Mouse (Mus musculus) kidney, adult 11 months (tissue): ENCODE results near the gene Tjp2.
"Not testable (repeated sequence)": the region's sequence is repeated elsewhere in the genome, so short reads cannot be mapped to it uniquely, and the experiment has no call there.

Source experiments
- DNase-seq: peaks from one replicate; pipeline ENCODE4 v3.0.0; 2022

Gene Tjp2

DNA sequence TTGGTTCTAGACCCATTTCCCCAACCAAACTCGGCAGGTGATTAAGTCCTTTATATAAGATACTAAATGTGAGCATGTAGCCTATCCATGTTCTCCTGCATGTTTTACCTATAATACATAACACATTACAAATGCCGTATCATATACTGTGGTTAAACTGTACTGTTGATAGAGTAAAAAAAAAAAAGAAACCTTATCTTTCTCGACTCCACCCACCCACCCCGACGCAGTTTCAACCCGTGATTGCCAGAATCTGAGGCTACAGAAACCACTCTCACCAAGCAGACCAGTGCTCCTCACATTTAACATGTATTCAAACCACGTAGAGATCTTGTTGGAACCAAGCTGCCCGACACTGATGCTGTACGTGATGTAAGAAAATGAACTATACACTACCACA, 102.2 kb downstream of the Tjp2 start:
- no peak for DNase-seq

GRCm38 (mm10) chr19:24120811-24121210, 104.0 kb downstream of the Tjp2 start:
- DNase-seq: no peak

DNA sequence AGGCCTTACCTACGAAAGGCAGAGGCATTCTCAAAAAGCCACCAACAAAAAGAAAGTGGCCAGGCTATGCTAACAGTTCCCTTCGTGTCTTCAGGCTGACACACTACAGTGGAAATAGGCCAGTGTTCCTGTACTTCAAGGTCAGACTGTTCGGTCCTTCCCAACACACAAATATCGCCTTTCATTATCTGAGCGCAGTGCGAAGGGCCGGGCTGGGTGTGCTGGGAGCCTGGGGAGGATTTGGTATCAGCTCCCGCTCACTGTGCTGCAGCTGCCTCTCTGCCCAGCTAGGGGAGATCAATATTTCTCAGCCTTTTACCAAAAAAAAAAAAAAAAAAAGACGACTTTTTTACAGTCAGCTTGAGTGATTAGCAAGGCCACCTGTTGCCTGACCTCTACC, 106.1 kb downstream of the Tjp2 start:
- no peak for DNase-seq

GRCm38 (mm10) chr19:24111581-24111980, 113.2 kb downstream of the Tjp2 start:
- no peak for DNase-seq

GRCm38 (mm10) chr19:24107707-24108106, 117.1 kb downstream of the Tjp2 start:
- DNase-seq: no peak

- no peak for DNase-seq
Observed at GRCm38 (mm10) chr19:24103802-24104201, 121.0 kb downstream of the Tjp2 start.

DNA sequence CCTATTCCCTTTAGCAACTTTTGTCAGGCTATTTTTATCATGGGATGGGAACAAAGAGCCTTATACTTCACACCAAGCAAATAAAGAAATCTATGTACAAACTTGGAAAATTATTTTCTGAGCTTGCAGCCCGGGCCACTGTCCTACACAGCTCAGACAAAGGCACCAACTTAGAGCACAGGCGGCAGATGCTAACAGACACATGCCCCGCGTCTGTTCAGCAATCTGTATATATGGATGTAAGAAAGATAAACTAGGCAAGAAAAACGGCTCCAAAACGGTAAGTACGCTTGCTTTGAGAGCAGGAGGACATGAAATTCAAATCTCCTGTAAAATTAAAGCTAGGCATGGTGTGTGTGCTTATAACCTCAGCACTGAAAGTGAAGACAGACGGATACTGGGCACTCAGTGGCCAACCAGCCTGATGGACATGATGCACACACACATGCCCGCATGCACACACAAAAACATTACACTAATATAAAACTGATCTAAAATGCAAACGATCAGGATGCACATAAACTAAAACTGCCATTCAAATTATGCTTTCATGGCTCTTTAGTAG, 122.2 kb downstream of the Tjp2 start:
- no peak for DNase-seq

DNA sequence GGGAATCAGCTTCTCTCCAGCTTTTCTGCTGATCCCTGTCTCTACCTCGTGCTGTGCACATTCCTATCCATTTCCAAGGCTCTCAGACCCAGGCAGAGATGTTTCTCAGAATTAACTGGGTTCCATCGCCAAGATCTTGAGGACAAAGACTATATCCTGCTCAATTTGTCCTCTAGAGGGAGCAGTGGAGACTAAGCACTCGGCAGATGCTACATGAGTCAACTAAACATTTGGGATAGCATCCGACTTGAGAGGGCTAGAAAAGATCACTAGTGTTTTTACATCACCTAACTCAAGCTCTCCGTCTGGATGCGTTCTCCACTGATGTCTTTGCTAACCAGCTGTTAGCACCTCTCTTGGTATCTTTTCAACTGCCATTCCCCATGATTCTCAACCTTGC, 123.6 kb downstream of the Tjp2 start:
- DNase-seq: no peak

- DNase-seq: no peak
Observed at GRCm38 (mm10) chr19:24098691-24099090, 126.1 kb downstream of the Tjp2 start.

- DNase-seq: no peak
Observed at GRCm38 (mm10) chr19:24097666-24098455, 127.0 kb downstream of the Tjp2 start.

DNA sequence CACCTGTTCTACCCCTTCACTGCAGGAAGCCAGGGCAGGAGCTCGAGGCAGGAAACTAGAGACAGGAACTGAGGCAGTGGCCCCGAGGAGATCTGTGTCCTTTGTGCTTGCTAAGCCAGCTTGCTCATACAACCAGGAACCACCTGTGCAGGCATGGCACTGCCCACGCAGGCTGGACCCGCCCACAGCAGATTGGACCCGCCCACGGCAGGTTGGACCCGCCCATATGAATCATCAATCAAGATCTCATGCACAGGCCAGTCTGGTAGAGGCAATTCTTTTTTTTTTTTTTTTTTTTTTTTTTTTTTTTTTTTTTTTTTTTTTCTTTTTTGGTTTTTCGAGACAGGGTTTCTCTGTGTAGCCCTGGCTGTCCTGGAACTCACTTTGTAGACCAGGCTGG, 132.8 kb downstream of the Tjp2 start:
- DNase-seq: not testable (repeated sequence)

DNA sequence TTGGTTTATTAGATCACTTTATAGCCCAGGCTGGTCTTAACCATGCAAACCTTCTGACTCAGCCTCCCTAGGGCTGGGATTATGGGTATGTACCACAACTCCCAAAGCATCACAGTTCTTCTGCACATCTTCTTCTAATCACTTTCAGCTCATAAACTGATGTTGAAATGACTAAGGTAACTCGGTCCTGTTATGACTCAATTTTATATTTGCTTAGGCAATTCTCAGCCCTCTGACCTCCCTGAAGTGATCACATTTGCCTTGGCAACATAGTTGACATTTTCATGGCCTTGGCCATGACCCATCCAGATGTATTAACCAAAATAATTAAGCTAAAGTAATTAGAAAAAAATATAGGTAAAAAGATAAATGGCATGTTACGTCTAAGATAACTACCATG, 134.5 kb downstream of the Tjp2 start:
- DNase-seq: no peak

GRCm38 (mm10) chr19:24085306-24085705, 139.5 kb downstream of the Tjp2 start:
- no peak for DNase-seq

GRCm38 (mm10) chr19:24080417-24081080, 144.3 kb downstream of the Tjp2 start:
- DNase-seq: no peak

DNA sequence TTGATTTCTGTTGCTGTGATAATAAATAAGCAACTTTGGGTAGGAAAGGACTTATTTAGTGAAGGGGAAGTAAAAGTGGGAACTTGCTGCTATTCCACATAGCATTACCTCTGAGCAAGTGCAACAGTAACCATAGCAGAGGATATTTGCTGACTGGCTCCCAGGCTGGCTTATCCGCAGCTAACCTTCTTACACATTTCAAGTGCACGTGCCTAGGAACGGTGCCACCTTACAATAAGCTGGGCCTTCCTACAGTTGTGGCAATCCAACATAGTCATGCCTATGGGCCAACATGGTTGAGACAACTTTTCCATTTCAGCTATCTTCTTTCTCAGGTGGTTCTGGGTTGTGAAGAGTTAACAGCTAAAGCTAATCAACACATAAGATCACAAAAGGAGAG, 147.2 kb downstream of the Tjp2 start:
- DNase-seq: no peak

- no peak for DNase-seq
Observed at GRCm38 (mm10) chr19:24076536-24076935, 148.3 kb downstream of the Tjp2 start.

GRCm38 (mm10) chr19:24075927-24076326, 148.9 kb downstream of the Tjp2 start:
- no peak for DNase-seq

GRCm38 (mm10) chr19:24073155-24073554, 151.7 kb downstream of the Tjp2 start:
- DNase-seq: no peak

DNA sequence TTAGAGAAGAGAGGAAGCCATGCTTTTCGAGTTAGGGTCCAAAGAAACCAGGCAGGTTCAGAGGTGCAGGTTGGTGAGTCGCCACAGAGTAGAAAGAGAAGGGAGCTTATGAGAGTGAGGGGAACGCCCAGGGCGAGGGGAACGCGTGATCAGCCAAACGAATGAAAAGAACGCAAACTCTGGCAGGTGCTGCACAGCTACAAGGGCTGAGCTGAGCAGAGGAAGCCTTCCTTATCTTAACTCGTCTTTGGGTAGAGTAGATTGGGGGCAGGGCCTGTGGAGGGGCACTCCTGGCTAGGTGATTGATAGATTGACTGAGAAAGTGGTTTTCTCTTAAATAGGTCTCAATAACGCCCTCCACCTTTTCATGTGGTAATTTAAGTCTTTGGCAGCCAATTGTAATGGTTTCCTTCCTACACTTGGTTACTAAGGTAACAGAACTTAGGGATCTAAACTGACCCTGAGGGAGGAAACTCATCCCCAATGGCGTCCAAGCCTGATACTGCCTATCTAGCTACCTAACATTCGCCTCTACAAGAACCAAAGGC, 160.4 kb downstream of the Tjp2 start:
- no peak for DNase-seq

DNA sequence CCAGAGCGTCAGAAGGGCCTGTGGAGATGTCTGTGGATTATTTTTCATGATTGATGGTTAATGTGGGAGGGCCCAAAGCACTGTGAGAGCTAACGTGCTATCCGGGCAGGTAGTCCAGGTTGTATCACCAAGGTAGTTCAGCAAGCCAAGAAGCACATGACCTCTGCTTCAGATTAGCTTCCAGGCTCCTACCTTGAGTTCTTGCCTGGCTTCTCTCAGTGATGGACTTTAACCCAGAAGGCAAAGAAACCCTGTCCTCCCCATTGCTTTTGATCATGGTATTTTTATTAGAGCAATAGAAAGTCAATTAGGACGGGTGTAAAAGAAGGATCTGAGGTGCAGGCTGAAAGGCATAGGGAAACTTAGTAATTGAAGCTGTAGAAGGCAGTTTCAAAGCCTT, 161.2 kb downstream of the Tjp2 start:
- no peak for DNase-seq

- no peak for DNase-seq
Observed at GRCm38 (mm10) chr19:24058851-24059250, 166.0 kb downstream of the Tjp2 start.

GRCm38 (mm10) chr19:24058021-24058420, 166.8 kb downstream of the Tjp2 start:
- DNase-seq: no peak

DNA sequence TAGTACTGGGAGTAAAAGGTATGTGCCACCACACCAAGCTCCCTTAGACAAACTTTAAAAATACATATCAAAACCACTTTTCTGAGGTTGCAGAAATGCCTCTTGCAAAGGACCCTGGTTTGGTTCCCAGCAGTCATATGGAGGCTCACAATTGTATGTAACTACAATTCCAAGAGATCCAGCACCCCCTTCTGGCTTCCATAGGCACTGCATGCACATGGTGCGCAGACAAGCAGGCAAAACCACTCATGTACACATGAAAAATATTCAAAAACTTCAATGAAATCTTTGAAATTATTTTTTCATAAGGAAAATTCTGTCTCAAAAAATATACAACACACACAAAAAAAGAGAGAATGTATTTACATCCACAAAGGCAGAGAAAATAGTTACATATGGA, 167.9 kb downstream of the Tjp2 start:
- no peak for DNase-seq

- peak; percentile 9 for DNase-seq
Observed at GRCm38 (mm10) chr19:24054904-24055303, 169.9 kb downstream of the Tjp2 start.
